Mouse (Mus musculus): ENCODE data around the gene Cstb. TPM values are rescaled to one million over a fixed set of nuclear protein-coding genes. Genes with fewer than 3 reads are reported as not detected.

The Cstb gene
- total RNA-seq, 2 experiments from 2014 or later, result 3.3 to 17.7 TPM

Other genes with a start within 250 kb of the Cstb start
- gene Pwp2, start 240.5 kb upstream of the Cstb start, total RNA-seq (2015; ENCODE audit: low replicate concordance), result 0.19 TPM in 1 of 2 replicates, not detected in the other
- gene Pwp2, start 240.5 kb upstream of the Cstb start, total RNA-seq (2017; ENCODE audit: low replicate concordance), result 5.5 and 5.9 TPM in 2 replicates
- gene Trappc10, start 181.0 kb upstream of the Cstb start, total RNA-seq (2015; ENCODE audit: low replicate concordance), result 48.3 and 50.0 TPM in 2 replicates
- gene Trappc10, start 181.0 kb upstream of the Cstb start, total RNA-seq (2017; ENCODE audit: low replicate concordance), result 37.9 and 41.1 TPM in 2 replicates
- 3.3 and 5.8 TPM in 2 replicates for gene Agpat3, start 73.2 kb upstream of the Cstb start, total RNA-seq (2015; ENCODE audit: low replicate concordance)
- 2.6 and 3.2 TPM in 2 replicates for gene Agpat3, start 73.2 kb upstream of the Cstb start, total RNA-seq (2017; ENCODE audit: low replicate concordance)
- 4.8 and 17.3 TPM in 2 replicates for gene Rrp1, start 12.6 kb upstream of the Cstb start, total RNA-seq (2015; ENCODE audit: low replicate concordance)
- gene Rrp1, start 12.6 kb upstream of the Cstb start, total RNA-seq (2017; ENCODE audit: low replicate concordance), result 44.9 and 46.9 TPM in 2 replicates
- gene Pdxk, start 39.3 kb downstream of the Cstb start, total RNA-seq (2015; ENCODE audit: low replicate concordance), result 2.9 and 6.3 TPM in 2 replicates
- 1.4 TPM in 2 replicates for gene Pdxk, start 39.3 kb downstream of the Cstb start, total RNA-seq (2017; ENCODE audit: low replicate concordance)
- gene Olfr1358, start 91.8 kb downstream of the Cstb start, total RNA-seq (2015; ENCODE audit: low replicate concordance), result not detected in 2 replicates
- not detected in 2 replicates for gene Olfr1358, start 91.8 kb downstream of the Cstb start, total RNA-seq (2017; ENCODE audit: low replicate concordance)
- gene Ilvbl, start 148.7 kb downstream of the Cstb start, total RNA-seq (2015; ENCODE audit: low replicate concordance), result 5.6 and 6.5 TPM in 2 replicates
- gene Ilvbl, start 148.7 kb downstream of the Cstb start, total RNA-seq (2017; ENCODE audit: low replicate concordance), result 8.4 and 12.7 TPM in 2 replicates
- gene Syde1, start 166.3 kb downstream of the Cstb start, total RNA-seq (2015; ENCODE audit: low replicate concordance), result not detected in 2 replicates
- gene Syde1, start 166.3 kb downstream of the Cstb start, total RNA-seq (2017; ENCODE audit: low replicate concordance), result 0.14 TPM in 1 of 2 replicates, not detected in the other
- gene Olfr1357, start 192.4 kb downstream of the Cstb start, total RNA-seq (2015; ENCODE audit: low replicate concordance), result not detected in 2 replicates
- not detected in 2 replicates for gene Olfr1357, start 192.4 kb downstream of the Cstb start, total RNA-seq (2017; ENCODE audit: low replicate concordance)